Mouse (Mus musculus): ENCODE measurements around the gene Smim11. TPM values are rescaled to one million over a fixed set of nuclear protein-coding genes. Genes with fewer than 3 reads are reported as not detected.
A peak's percentile ranks its signal among the peaks of the same experiment; 100 is the strongest.

The Smim11 gene
- polyA plus RNA-seq, 1 experiment, result 4.7 TPM

DNA sequence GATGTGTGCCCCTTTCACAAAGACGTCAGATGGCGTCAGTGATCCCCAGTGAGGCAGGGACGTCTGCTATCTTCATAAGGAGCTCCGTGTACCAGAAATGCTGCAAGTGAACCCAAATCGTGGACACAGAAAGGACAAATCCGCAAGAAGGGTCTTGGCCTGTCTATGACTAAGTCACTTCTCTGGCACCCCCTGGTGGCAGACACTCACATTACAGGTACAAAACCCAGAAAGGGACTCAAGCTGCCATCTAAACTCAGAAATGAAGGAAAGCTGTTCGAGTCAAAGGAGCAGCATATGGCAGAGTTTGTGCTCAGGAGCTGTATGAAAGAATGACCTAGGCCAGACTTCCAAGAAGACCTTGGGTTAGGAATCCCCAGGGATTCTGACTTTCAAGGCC lies 14.5 kb upstream of the Smim11 start:
- H3K27me3 ChIP-seq (ENCODE audit: control insufficient read depth, insufficient read depth, low read length), result no peaks in the 10 kb centered on the region

DNA sequence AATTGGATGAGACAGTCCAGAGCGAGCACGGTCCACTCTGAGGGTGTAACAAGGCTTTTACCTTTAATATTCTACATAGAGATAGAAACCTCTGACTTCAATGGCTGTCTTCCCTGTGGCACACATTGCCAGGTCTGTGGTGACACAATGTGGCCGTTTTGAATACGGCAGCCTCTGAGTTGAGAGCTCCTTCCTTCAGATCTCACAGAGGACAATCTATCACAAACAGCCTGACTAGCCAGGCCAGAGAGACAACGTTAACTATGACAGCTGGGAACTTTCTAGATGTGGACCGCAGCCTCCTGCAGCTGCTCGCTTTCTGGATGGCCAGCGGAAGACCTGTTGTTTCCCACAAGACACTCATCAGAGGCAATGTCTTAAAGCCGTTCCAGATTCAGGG lies 12.3 kb upstream of the Smim11 start:
- H3K4me1 ChIP-seq (ENCODE audit: control insufficient read depth, insufficient read depth, low read length), result no peaks in the 10 kb centered on the region
- H3K27ac ChIP-seq (ENCODE audit: control insufficient read depth, insufficient read depth, low read depth, low read length), result no peak overlapping the region
- H3K4me3 ChIP-seq (ENCODE audit: control insufficient read depth, low read depth, low read length), result no peak overlapping the region
- no peaks in the 10 kb centered on the region for H3K27me3 ChIP-seq (ENCODE audit: control insufficient read depth, insufficient read depth, low read length)
- no peaks in the 10 kb centered on the region for H3K36me3 ChIP-seq (ENCODE audit: control insufficient read depth, insufficient read depth, low read length)
- no peak for TF ChIP-seq POLR2A (IDR thresholded peaks at IDR 0.05; ENCODE audit: control insufficient read depth, low read depth, low read length)
- no peak; the same call in 1 of the 2 replicates for TF ChIP-seq CTCF (IDR thresholded peaks at IDR 0.05; ENCODE audit: control insufficient read depth, insufficient read depth, insufficient replicate concordance, low read depth, low read length)

More for the DNA sequence above, 14.5 kb upstream of the Smim11 start:
- no peak overlapping the region for H3K4me3 ChIP-seq (ENCODE audit: control insufficient read depth, low read depth, low read length)
- H3K4me1 ChIP-seq (ENCODE audit: control insufficient read depth, insufficient read depth, low read length), result no peaks in the 10 kb centered on the region
- TF ChIP-seq CTCF (IDR thresholded peaks at IDR 0.05; ENCODE audit: control insufficient read depth, insufficient read depth, insufficient replicate concordance, low read depth, low read length) (peak; percentile 48; the same call in 1 of the 2 replicates), POLR2A (IDR thresholded peaks at IDR 0.05; ENCODE audit: control insufficient read depth, low read depth, low read length) (no peak)
- H3K27ac ChIP-seq (ENCODE audit: control insufficient read depth, insufficient read depth, low read depth, low read length), result no peak overlapping the region
- no peaks in the 10 kb centered on the region for H3K36me3 ChIP-seq (ENCODE audit: control insufficient read depth, insufficient read depth, low read length)

DNA sequence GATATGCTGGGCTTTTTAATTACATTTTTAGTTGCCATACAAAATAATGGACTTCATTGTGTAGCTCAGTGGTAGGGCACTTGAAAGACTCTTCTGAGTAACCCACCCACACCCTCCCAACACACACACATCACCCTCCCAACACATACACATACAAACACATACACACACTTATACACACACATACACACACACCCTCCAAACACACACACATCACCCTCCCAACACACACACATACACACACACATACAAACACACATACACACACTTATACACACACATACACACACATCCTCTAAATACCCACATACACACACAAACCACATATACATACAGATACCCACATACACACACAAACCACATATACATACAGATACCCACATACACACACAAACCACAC lies 11.0 kb upstream of the Smim11 start:
- Histone ChIP-seq H3K27me3 (ENCODE audit: control insufficient read depth, insufficient read depth, low read length) (no peaks in the 10 kb centered on the region), H3K4me3 (ENCODE audit: control insufficient read depth, low read depth, low read length) (no peak overlapping the region), H3K27ac (ENCODE audit: control insufficient read depth, insufficient read depth, low read depth, low read length) (no peak overlapping the region), H3K4me1 (ENCODE audit: control insufficient read depth, insufficient read depth, low read length) (no peaks in the 10 kb centered on the region), H3K36me3 (ENCODE audit: control insufficient read depth, insufficient read depth, low read length) (no peaks in the 10 kb centered on the region)
- TF ChIP-seq CTCF (IDR thresholded peaks at IDR 0.05; ENCODE audit: control insufficient read depth, insufficient read depth, insufficient replicate concordance, low read depth, low read length) (no peak), POLR2A (IDR thresholded peaks at IDR 0.05; ENCODE audit: control insufficient read depth, low read depth, low read length) (no peak)

DNA sequence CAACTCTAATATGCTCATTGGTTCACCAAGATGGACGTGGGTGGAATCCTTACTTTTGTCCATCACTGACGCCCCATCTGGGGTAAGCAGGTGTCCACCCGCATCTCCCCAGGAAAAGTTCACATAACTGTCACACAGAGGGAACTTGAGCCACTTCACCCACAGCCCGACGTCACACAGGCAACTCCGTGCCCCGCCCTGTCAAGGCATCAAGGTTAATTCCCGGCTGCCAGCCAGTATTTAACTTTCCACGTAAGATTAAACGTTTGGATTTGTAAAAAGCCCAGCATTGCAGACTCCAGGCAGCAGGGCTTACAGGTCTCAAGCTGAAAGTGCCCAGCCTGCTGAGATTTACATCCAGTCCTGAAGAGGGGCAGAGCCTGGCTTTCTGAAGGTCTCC lies 9.0 kb upstream of the Smim11 start, which contains the start of gene Kcne2:
Gene Kcne2 (plus strand): TSS at position 289 of the 400 bp plus-strand sequence.
- no peak for TF ChIP-seq POLR2A (IDR thresholded peaks at IDR 0.05; ENCODE audit: control insufficient read depth, low read depth, low read length)
- TF ChIP-seq CTCF (IDR thresholded peaks at IDR 0.05; ENCODE audit: control insufficient read depth, insufficient read depth, insufficient replicate concordance, low read depth, low read length), result no peak
- no peaks in the 10 kb centered on the region for H3K36me3 ChIP-seq (ENCODE audit: control insufficient read depth, insufficient read depth, low read length)
- no peaks in the 10 kb centered on the region for H3K27me3 ChIP-seq (ENCODE audit: control insufficient read depth, insufficient read depth, low read length)
- H3K4me1 ChIP-seq (ENCODE audit: control insufficient read depth, insufficient read depth, low read length), result no peaks in the 10 kb centered on the region
- no peak within 1 kb of the TSS for H3K27ac ChIP-seq (ENCODE audit: control insufficient read depth, insufficient read depth, low read depth, low read length)
- H3K4me3 ChIP-seq (ENCODE audit: control insufficient read depth, low read depth, low read length), result no peak within 1 kb of the TSS

DNA sequence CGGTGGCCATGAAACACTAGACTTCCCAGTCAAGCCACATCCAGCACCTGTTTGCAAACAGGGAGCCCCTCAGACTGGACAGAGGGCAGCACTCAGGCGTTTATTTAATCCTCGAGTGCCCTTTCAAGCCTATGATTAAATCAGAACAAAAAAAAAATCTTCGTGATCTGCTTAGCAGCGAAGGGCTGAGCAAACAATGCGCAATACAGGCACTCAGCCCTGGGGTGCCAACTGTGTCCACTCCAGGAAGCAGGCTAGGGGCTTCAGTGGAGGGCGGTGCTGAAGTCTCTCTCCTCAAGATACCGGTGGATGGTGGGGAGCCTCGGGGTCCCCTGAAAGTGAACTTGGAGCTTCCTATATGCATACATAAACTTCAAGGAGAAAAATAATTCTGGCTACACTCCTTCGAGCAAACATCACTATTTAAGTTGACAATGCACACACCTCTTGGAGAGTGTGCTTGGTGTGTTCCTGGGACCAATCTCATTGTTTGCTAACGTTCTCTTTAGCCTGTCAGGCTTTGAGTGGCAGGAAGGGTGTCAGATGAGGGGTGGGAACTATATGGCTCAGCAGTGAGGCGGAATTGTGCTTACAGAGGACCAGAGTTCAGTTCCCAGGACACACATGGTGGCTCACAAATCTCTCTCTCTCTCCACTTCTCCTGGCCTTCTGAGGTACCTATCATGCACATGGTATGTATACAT lies 6.7 kb upstream of the Smim11 start:
- H3K4me3 ChIP-seq (ENCODE audit: control insufficient read depth, low read depth, low read length), result no peak overlapping the region
- no peak overlapping the region for H3K27ac ChIP-seq (ENCODE audit: control insufficient read depth, insufficient read depth, low read depth, low read length)
- H3K36me3 ChIP-seq (ENCODE audit: control insufficient read depth, insufficient read depth, low read length), result no peaks in the 10 kb centered on the region
- TF ChIP-seq POLR2A (IDR thresholded peaks at IDR 0.05; ENCODE audit: control insufficient read depth, low read depth, low read length) (no peak), CTCF (IDR thresholded peaks at IDR 0.05; ENCODE audit: control insufficient read depth, insufficient read depth, insufficient replicate concordance, low read depth, low read length) (no peak)
- H3K27me3 ChIP-seq (ENCODE audit: control insufficient read depth, insufficient read depth, low read length), result no peaks in the 10 kb centered on the region
- no peaks in the 10 kb centered on the region for H3K4me1 ChIP-seq (ENCODE audit: control insufficient read depth, insufficient read depth, low read length)

DNA sequence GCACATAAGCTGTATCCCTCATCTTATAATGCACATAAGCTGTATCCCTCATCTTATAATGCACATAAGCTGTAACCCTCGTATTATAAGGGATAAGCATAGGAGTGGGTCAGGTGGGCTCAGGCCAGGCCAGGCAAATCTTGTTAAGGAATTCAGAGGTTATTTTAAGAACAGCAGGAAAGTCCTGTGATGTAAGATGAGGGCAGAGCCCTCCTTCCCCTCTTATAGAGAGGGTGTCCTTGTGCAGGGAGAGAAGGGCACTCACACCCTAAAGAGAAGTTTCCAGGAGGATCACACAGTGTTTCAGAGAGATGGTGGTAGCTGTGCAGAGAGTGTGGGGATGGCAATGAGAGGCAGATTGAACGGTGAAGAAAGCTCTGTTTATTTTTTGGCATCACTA lies 5.8 kb upstream of the Smim11 start:
- Histone ChIP-seq H3K36me3 (ENCODE audit: control insufficient read depth, insufficient read depth, low read length) (no peaks in the 10 kb centered on the region), H3K27me3 (ENCODE audit: control insufficient read depth, insufficient read depth, low read length) (no peaks in the 10 kb centered on the region), H3K4me3 (ENCODE audit: control insufficient read depth, low read depth, low read length) (no peak overlapping the region), H3K4me1 (ENCODE audit: control insufficient read depth, insufficient read depth, low read length) (peaks cover 1% of the 10 kb centered on the region), H3K27ac (ENCODE audit: control insufficient read depth, insufficient read depth, low read depth, low read length) (no peak overlapping the region)
- TF ChIP-seq CTCF (IDR thresholded peaks at IDR 0.05; ENCODE audit: control insufficient read depth, insufficient read depth, insufficient replicate concordance, low read depth, low read length) (no peak), POLR2A (IDR thresholded peaks at IDR 0.05; ENCODE audit: control insufficient read depth, low read depth, low read length) (no peak)

DNA sequence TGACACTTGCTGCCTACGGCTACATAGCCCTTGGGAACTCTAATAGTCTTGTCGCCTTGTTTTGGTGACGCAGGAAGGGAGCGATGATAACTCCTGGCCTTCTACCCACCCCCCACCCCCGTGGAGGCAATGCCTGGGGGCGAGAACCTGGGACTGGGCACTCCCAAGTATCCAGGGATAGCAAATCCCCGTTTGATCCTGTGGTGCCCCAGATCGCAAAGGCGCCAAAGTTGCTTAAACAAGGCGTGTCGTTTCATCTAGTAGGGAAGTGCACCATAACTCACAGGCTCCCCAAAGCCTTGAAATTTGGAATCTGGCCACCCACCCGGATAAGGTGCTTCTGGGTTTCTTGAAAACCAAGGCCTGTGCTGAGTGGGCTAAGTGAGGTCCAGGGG lies 323 bp downstream of the Smim11 start:
- H3K27me3 ChIP-seq (ENCODE audit: control insufficient read depth, insufficient read depth, low read length), result no peaks in the 10 kb centered on the region
- peak overlapping the region; percentile 74 for H3K27ac ChIP-seq (ENCODE audit: control insufficient read depth, insufficient read depth, low read depth, low read length)
- no peaks in the 10 kb centered on the region for H3K36me3 ChIP-seq (ENCODE audit: control insufficient read depth, insufficient read depth, low read length)
- H3K4me3 ChIP-seq (ENCODE audit: control insufficient read depth, low read depth, low read length), result peak overlapping the region; percentile 97
- peaks cover 13% of the 10 kb centered on the region for H3K4me1 ChIP-seq (ENCODE audit: control insufficient read depth, insufficient read depth, low read length)
- TF ChIP-seq CTCF (IDR thresholded peaks at IDR 0.05; ENCODE audit: control insufficient read depth, insufficient read depth, insufficient replicate concordance, low read depth, low read length) (no peak), POLR2A (IDR thresholded peaks at IDR 0.05; ENCODE audit: control insufficient read depth, low read depth, low read length) (no peak)
